12 mouse cellular contexts compared by ENCODE assay signal in genomic region chr2:124369291-124369690, GRCm38 (mm10).
DNase-seq lines count a peak whose midpoint lies in the region; ATAC-seq and TF ChIP-seq lines count a peak whose summit lies in the region.
"Had no signal": no experiment of that assay in that cellular context is flagged by ENCODE, and none has a peak within 500 bp of the region (broad histone marks: within the 10 kb centered on the region; RNA-seq: fewer than 3 reads in every experiment).

No protein-coding gene starts in this region.

- DNase-seq in heart, adult 2 months: peak; percentile 22 to 26
- no peak for DNase-seq in heart, postnatal 25 days (ENCODE audit: low spot score)
- DNase-seq in liver, adult 2 months (ENCODE audit: extremely low read depth, low read depth, low spot score): no peak
- no peak for DNase-seq in liver
- DNase-seq in brain, embryonic 14.5 days (ENCODE audit: low read depth): peak; percentile 58
- DNase-seq in heart, postnatal 0 days (ENCODE audit: low spot score): peak; percentile 44
- no peak for DNase-seq in urinary bladder, postnatal 4 days (ENCODE audit: low spot score in 2 of 2)
- DNase-seq: thymus, postnatal 4 days had no signal

- TF ChIP-seq EP300 in heart, adult 2 months (IDR thresholded peaks at IDR 0.05; ENCODE audit: insufficient read depth, low read depth, low read length): no peak
- TF ChIP-seq EP300 in heart, postnatal 0 days (IDR thresholded peaks at IDR 0.05; ENCODE audit: low read depth): no peak

- H3K27me3 ChIP-seq in heart, adult 2 months (ENCODE audit: control insufficient read depth, insufficient read depth, low read length): no peaks in the 10 kb centered on the region
- no peaks in the 10 kb centered on the region for H3K27me3 ChIP-seq in liver, adult 2 months (ENCODE audit: control insufficient read depth, insufficient read depth, low read length)
- H3K27me3 ChIP-seq in heart, postnatal 0 days (ENCODE audit: control insufficient read depth, insufficient read depth, low read length): no peaks in the 10 kb centered on the region
- H3K27me3 ChIP-seq: midbrain, embryonic 13.5 days; neural tube, embryonic 15.5 days had no signal

- no peak overlapping the region for H3K4me2 ChIP-seq in heart, postnatal 0 days (ENCODE audit: low read depth, low read length)
- H3K4me2 ChIP-seq: midbrain, embryonic 13.5 days; neural tube, embryonic 15.5 days had no signal

- no peak overlapping the region for H3K9ac ChIP-seq in heart, adult 2 months (ENCODE audit: low read depth, low read length)
- no peak overlapping the region for H3K9ac ChIP-seq in liver, adult 2 months (ENCODE audit: low read depth, low read length)
- H3K9ac ChIP-seq in heart, postnatal 0 days (replicated peaks; ENCODE audit: low read depth, low read length): no peak overlapping the region
- H3K9ac ChIP-seq: liver, embryonic 14.5 days; midbrain, embryonic 13.5 days; neural tube, embryonic 15.5 days had no signal

- peak overlapping the region; percentile 44 for H3K27ac ChIP-seq in heart, adult 2 months
- 0 out of 2 replicates have a peak overlapping the region, but pooled peaks have one; percentile 24 for H3K27ac ChIP-seq in liver, adult 2 months (replicated peaks; ENCODE audit: insufficient read depth, low read depth, low read length)
- peak overlapping the region; percentile 39; the same call in 1 of the 2 replicates for H3K27ac ChIP-seq in heart, postnatal 0 days (ENCODE audit: low read depth)
- H3K27ac ChIP-seq: kidney, postnatal 0 days; liver, embryonic 14.5 days; midbrain, embryonic 13.5 days; neural tube, embryonic 15.5 days had no signal

- no peaks in the 10 kb centered on the region for H3K9me3 ChIP-seq in heart, postnatal 0 days (replicated peaks; ENCODE audit: control insufficient read depth, low read length)
- H3K9me3 ChIP-seq: midbrain, embryonic 13.5 days; neural tube, embryonic 15.5 days had no signal

- peaks cover 8% of the 10 kb centered on the region for H3K4me1 ChIP-seq in heart, adult 2 months (ENCODE audit: control insufficient read depth, insufficient read depth, low read length)
- no peaks in the 10 kb centered on the region for H3K4me1 ChIP-seq in liver, adult 2 months (ENCODE audit: control insufficient read depth, insufficient read depth, low read length)
- peaks cover 29% of the 10 kb centered on the region for H3K4me1 ChIP-seq in heart, postnatal 0 days (ENCODE audit: control insufficient read depth, insufficient read depth)
- H3K4me1 ChIP-seq: midbrain, embryonic 13.5 days had no signal

- 21% methylated on average over 1 of the region's 1 CpGs for WGBS in heart, adult 2 months
- WGBS in liver, adult 2 months: 74% methylated on average over 1 of the region's 1 CpGs
- 13% methylated on average over 1 of the region's 1 CpGs for WGBS in heart, postnatal 0 days

- ATAC-seq in heart, postnatal 0 days (ENCODE audit: insufficient read depth, low read depth): peak; percentile 67
- ATAC-seq: midbrain, embryonic 13.5 days had no signal

- intact Hi-C loops in heart, adult 2 months (cut with DNase I): no loop called here
- intact Hi-C loops in heart, postnatal 25 days (cut with DNase I): no loop called here

- H3K36me3 ChIP-seq in heart, adult 2 months (ENCODE audit: control insufficient read depth, insufficient read depth, low read length): no peaks in the 10 kb centered on the region
- no peaks in the 10 kb centered on the region for H3K36me3 ChIP-seq in liver, adult 2 months (ENCODE audit: control insufficient read depth, insufficient read depth, low read length)
- H3K36me3 ChIP-seq in heart, postnatal 0 days (replicated peaks; ENCODE audit: control insufficient read depth, insufficient read depth, low read length): no peaks in the 10 kb centered on the region
- H3K36me3 ChIP-seq: midbrain, embryonic 13.5 days; neural tube, embryonic 15.5 days had no signal

- H3K79me2 ChIP-seq in heart, adult 2 months (replicated peaks; ENCODE audit: control insufficient read depth, insufficient read depth, low read length): no peaks in the 10 kb centered on the region
- H3K79me2 ChIP-seq in liver, adult 2 months (ENCODE audit: control insufficient read depth, insufficient read depth, low read length): no peaks in the 10 kb centered on the region

- no peak for TF ChIP-seq CTCF in heart, adult 2 months (IDR thresholded peaks at IDR 0.05)
- no peak for TF ChIP-seq CTCF in liver, adult 2 months (IDR thresholded peaks at IDR 0.05; ENCODE audit: low read depth, low read length)
- TF ChIP-seq CTCF in brain, embryonic 14.5 days (IDR thresholded peaks at IDR 0.05; ENCODE audit: borderline replicate concordance, extremely low read depth, insufficient read depth, insufficient read length): no peak
- no peak for TF ChIP-seq CTCF in heart, postnatal 0 days (IDR thresholded peaks at IDR 0.05; ENCODE audit: low read depth)

- H3K4me3 ChIP-seq in heart, adult 2 months: no peak overlapping the region
- no peak overlapping the region for H3K4me3 ChIP-seq in liver, adult 2 months (ENCODE audit: insufficient read depth, low read depth, low read length)
- no peak overlapping the region for H3K4me3 ChIP-seq in heart, postnatal 0 days (ENCODE audit: low read depth, low read length)
- H3K4me3 ChIP-seq: midbrain, embryonic 13.5 days; neural tube, embryonic 15.5 days had no signal

- TF ChIP-seq POLR2A in heart, adult 2 months (IDR thresholded peaks at IDR 0.05; ENCODE audit: insufficient read depth, low read depth, low read length): no peak
- TF ChIP-seq POLR2A in liver, adult 2 months (IDR thresholded peaks at IDR 0.05; ENCODE audit: extremely low read depth, insufficient read depth, low read length): no peak
- no peak for TF ChIP-seq POLR2A in brain, embryonic 14.5 days (IDR thresholded peaks at IDR 0.05; ENCODE audit: borderline replicate concordance, extremely low read depth, insufficient read depth, insufficient read length, poor library complexity, severe bottlenecking)

Comparison
In these comparisons a context has a peak if more than half of its experiments do, and no peak if none do; other contexts are left out.
1. DNase-seq: peak in heart, adult 2 months (2 of 2), brain, embryonic 14.5 days (single experiment) and heart, postnatal 0 days (single experiment); none in heart, postnatal 25 days (single experiment), liver, adult 2 months (single experiment), liver (single experiment) and urinary bladder, postnatal 4 days (0 of 2).
2. Peak in every context shown above with its lines, with median percentiles within 50 percentile points of each other: H3K27ac ChIP-seq.